Comparison of ENCODE assay signal across 9 mouse cellular contexts in the genomic region with DNA sequence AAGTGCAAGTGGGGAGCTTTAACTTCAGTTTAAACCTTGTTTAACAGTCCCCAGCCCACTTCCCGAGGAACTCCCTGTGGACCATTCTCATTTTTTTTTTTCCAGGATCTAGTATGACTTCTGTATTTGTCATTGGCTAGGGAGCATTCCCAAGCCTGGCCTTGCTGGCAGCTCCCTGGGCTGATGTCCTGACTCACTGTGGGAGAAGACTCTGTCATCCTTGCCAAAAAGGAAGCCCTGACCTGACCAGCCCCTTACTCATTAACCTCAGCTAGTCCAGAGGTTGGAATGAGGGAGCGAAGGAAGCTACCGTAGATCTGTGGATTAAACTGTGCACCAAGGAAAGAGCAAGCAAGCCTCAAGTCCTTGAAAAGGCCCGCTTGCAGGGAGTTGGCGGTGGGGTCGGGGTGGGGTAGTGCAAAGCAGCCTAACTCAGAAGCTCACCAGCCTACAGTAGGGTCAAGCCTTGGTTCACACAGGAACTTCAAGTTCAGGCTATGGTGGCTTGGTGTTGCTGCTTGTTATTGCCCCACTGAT.
DNase-seq lines count a peak whose midpoint lies in the region; ATAC-seq and TF ChIP-seq lines count a peak whose summit lies in the region.
"Had no signal": no experiment of that assay in that cellular context is flagged by ENCODE, and none has a peak within 500 bp of the region (broad histone marks: within the 10 kb centered on the region; RNA-seq: fewer than 3 reads in every experiment).

No protein-coding gene starts in this region.

- TF ChIP-seq POLR2A in thymus, adult 2 months (IDR thresholded peaks at IDR 0.05; ENCODE audit: control insufficient read depth, extremely low read depth, insufficient read depth, low read length, poor library complexity): no peak

- H3K4me3 ChIP-seq in thymus, adult 2 months (ENCODE audit: control insufficient read depth, insufficient read depth, low read length): no peak overlapping the region
- H3K4me3 ChIP-seq in embryonic facial prominence, embryonic 11.5 days (ENCODE audit: low read depth, low read length): no peak overlapping the region
- H3K4me3 ChIP-seq: liver, embryonic 13.5 days had no signal

- H3K27ac ChIP-seq in thymus, adult 2 months (ENCODE audit: control insufficient read depth, insufficient read depth, low read length): peak overlapping the region; percentile 30
- H3K27ac ChIP-seq in embryonic facial prominence, embryonic 11.5 days (replicated peaks; ENCODE audit: low read depth, low read length): no peak overlapping the region
- H3K27ac ChIP-seq: liver, embryonic 13.5 days had no signal

- no peak for DNase-seq in thymus, adult 2 months
- DNase-seq in thymus, postnatal 0 days (ENCODE audit: low spot score): no peak
- DNase-seq in embryonic facial prominence, embryonic 11.5 days (ENCODE audit: low spot score): peak; percentile 30
- DNase-seq in heart, postnatal 4 days: peak; percentile 16
- DNase-seq in skeletal muscle tissue, adult 2 months (ENCODE audit: low read depth, low spot score): peak; percentile 18
- no peak for DNase-seq in frontal cortex, postnatal 14 days (ENCODE audit: low spot score in 2 of 2)
- DNase-seq in frontal cortex, postnatal 36 days (ENCODE audit: low spot score in 2 of 2): no peak
- DNase-seq: liver, embryonic 13.5 days had no signal

- no peak for ATAC-seq in embryonic facial prominence, embryonic 11.5 days (replicated peaks; ENCODE audit: insufficient number of reproducible peaks, low FRiP score, low TSS enrichment, low read depth)
- no peak for ATAC-seq in cerebellum, adult (ENCODE audit: insufficient number of reproducible peaks, low FRiP score, low TSS enrichment)

- no peak overlapping the region for H3K9ac ChIP-seq in embryonic facial prominence, embryonic 11.5 days (replicated peaks; ENCODE audit: low read length)
- H3K9ac ChIP-seq: liver, embryonic 13.5 days had no signal

- no peaks in the 10 kb centered on the region for H3K9me3 ChIP-seq in embryonic facial prominence, embryonic 11.5 days (replicated peaks; ENCODE audit: control insufficient read depth, low read length)

- H3K4me1 ChIP-seq in thymus, adult 2 months (replicated peaks; ENCODE audit: control insufficient read depth, insufficient read depth, low read length): peaks cover 8% of the 10 kb centered on the region
- no peaks in the 10 kb centered on the region for H3K4me1 ChIP-seq in embryonic facial prominence, embryonic 11.5 days (ENCODE audit: control insufficient read depth, insufficient read depth, low read length)
- H3K4me1 ChIP-seq: liver, embryonic 13.5 days had no signal

- WGBS in thymus, adult 2 months: 77% methylated on average over 6 of the region's 6 CpGs
- 71% methylated on average over 6 of the region's 6 CpGs for WGBS in embryonic facial prominence, embryonic 11.5 days

- no peak for TF ChIP-seq CTCF in thymus, adult 2 months (IDR thresholded peaks at IDR 0.05; ENCODE audit: borderline replicate concordance, control insufficient read depth, extremely low read depth, insufficient read depth, low read length, poor library complexity)

- no peaks in the 10 kb centered on the region for H3K36me3 ChIP-seq in thymus, adult 2 months (ENCODE audit: control insufficient read depth, insufficient read depth, low read length)
- H3K36me3 ChIP-seq in embryonic facial prominence, embryonic 11.5 days (replicated peaks; ENCODE audit: control insufficient read depth, insufficient read depth, low read depth, low read length): no peaks in the 10 kb centered on the region
- H3K36me3 ChIP-seq: liver, embryonic 13.5 days had no signal

- no peaks in the 10 kb centered on the region for H3K27me3 ChIP-seq in thymus, adult 2 months (ENCODE audit: control insufficient read depth, insufficient read depth, low read length)
- no peaks in the 10 kb centered on the region for H3K27me3 ChIP-seq in embryonic facial prominence, embryonic 11.5 days (ENCODE audit: control insufficient read depth, insufficient read depth, low read length)
- H3K27me3 ChIP-seq: liver, embryonic 13.5 days had no signal

- no peak overlapping the region for H3K4me2 ChIP-seq in embryonic facial prominence, embryonic 11.5 days (ENCODE audit: low read depth, low read length)
- H3K4me2 ChIP-seq: liver, embryonic 13.5 days had no signal

Comparison
In these comparisons a context has a peak if more than half of its experiments do, and no peak if none do; other contexts are left out.
1. DNase-seq: peak in embryonic facial prominence, embryonic 11.5 days (single experiment), heart, postnatal 4 days (single experiment) and skeletal muscle tissue, adult 2 months (single experiment); none in thymus, adult 2 months (single experiment), thymus, postnatal 0 days (single experiment), frontal cortex, postnatal 14 days (0 of 2) and frontal cortex, postnatal 36 days (0 of 2).